Mouse (Mus musculus) CH12F3 (cell line): ENCODE results near the gene Yipf3.

ENCODE experiments used
- in situ Hi-C: fragments of 300-500 bp; cut with MboI; formaldehyde crosslinking; loops from 2 replicates; pipeline ENCODE4 v1.14.3; 2020; ENCODE audit warnings: low sequenced_read_pairs

Yipf3 gene

GRCm38 (mm10) chr17:46278011-46278765 lies 30.3 kb downstream of the Yipf3 start:
- in situ Hi-C loops: no loop called here

GRCm38 (mm10) chr17:46282483-46283123 lies 34.7 kb downstream of the Yipf3 start, which contains the start of gene Tjap1:
Tjap1 (minus strand) TSS chr17:46283026.
- in situ Hi-C loops: no loop called here

GRCm38 (mm10) chr17:46283140-46283539 lies 35.3 kb downstream of the Yipf3 start:
- in situ Hi-C loops: no loop called here

GRCm38 (mm10) chr17:46283911-46284310 lies 36.0 kb downstream of the Yipf3 start:
- in situ Hi-C loops: no loop called here

GRCm38 (mm10) chr17:46284653-46285052 lies 36.8 kb downstream of the Yipf3 start:
- in situ Hi-C loops: no loop called here

GRCm38 (mm10) chr17:46285407-46285806 lies 37.5 kb downstream of the Yipf3 start:
- in situ Hi-C loops: no loop called here

- in situ Hi-C loops: no loop called here
Observed at GRCm38 (mm10) chr17:46287678-46288095, 39.8 kb downstream of the Yipf3 start.

- in situ Hi-C loops: no loop called here
Observed at GRCm38 (mm10) chr17:46296601-46297000, 48.7 kb downstream of the Yipf3 start.

DNA sequence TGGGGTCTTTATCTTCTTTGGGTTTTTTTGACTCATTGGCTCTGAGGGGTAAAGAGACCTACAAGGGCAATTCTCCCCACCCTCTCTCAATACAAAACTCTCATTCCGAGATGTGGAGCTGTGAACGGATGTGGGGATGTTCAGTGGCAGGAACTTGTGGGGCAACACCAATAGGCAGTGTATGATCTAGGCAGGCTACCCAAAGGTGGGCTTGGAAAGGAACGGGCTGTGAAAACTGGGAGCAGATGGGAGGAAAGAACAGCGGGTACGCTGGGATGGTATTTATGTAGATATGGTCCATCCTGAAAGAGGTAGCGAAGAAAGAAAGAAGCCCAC lies 49.1 kb downstream of the Yipf3 start:
- in situ Hi-C loops: no loop called here

DNA sequence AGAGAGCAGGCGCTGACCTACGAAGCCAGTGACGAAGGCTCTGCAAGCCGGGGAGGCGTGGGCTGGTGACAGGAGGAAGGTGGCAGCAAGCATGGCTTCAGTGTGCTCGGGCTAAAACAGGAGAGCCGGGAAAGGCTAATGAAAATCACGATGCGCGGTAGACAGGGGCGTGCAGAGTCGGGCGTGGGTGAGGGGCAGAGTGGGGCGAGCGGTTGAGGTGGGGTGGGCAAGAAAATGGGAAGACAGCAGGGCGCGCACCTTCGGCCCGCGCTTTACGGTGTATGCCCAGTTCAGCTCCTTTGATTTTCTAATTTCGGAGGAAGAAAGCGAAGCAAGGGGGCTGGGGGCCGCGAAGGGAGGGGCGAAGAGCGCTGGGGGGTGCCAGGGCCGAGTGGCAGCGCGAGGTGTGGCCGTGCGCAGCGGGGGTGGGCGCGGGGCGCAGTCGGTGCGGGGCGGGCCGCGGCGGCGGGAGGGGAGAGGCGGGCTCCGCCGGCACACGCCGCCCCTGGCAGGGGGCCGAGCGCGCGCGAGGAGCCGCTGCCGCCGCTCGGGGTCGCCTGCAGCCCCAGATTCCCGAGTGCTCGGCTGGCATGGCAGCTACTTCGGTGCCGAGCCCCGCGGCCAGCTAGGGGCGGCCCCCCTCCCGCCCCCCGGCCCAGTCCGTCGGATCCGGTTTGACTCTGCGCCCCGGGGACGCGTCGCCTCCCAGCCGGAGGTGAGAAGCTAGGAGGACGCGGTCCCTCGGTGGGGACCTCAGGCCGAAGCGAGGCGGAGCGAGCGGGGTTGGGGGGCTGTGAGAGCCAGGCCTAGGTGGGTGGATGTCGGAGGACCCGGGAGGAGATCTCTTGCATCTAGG lies 49.7 kb downstream of the Yipf3 start, which contains the start of gene Dlk2:
TSS of gene Dlk2 (plus strand) at position 58 of the 856 bp plus-strand sequence.
- in situ Hi-C loops: no loop called here

DNA sequence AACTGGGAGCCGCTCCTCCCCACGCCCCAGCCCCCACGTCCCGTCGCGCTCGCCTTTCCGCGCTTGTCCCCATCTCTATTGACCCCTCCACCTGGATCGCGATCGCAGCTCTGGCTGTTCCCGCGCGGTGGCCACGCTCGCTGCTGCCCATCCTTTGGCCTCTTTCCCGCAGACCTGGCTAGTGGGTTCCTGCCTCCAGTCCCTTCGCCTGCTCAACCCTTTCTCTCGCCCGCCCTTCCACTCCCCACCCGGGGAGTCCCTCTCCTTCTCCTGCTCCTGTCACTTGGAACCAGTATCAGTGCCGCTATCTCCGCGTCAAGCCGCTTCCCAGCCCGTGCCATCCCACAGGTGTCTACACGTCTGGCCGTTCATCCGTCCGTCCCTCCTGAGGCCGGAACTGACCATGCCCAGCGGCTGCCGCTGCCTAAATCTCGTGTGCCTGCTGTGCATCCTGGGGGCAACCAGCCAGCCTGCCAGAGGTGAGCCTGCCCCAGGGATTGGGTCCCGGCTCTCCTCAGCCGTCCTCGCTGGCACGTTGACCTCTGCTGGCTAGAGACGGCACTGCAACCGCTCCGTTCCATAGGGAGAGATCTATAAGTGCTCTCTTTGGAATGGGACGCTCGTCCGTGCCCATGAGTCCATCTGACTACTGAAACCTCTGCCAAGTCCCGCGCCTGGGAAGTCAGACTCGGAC lies 50.5 kb downstream of the Yipf3 start:
- in situ Hi-C loops: no loop called here

- in situ Hi-C loops: no loop called here
Observed at GRCm38 (mm10) chr17:46301892-46302291, 54.0 kb downstream of the Yipf3 start.
